Mouse (Mus musculus) intestine, embryonic 15.5 days (tissue): Measurements from ENCODE around the gene Bcl7a. TPM values are rescaled to one million over a fixed set of nuclear protein-coding genes. Genes with fewer than 3 reads are reported as not detected.

Source experiments
- ATAC-seq: fragments of 200-750 bp; cut with Nextera tagmentation; 2 replicates; pipeline ENCODE4 v1.8.0; 2017; ENCODE audit warnings: moderate TSS enrichment, moderate library complexity
- H3K27ac ChIP-seq: fragments of 300-500 bp; sonication (generic); 2 replicates; pipeline ENCODE4 v1.5.1; 2015; ENCODE audit warnings: mild to moderate bottlenecking, inconsistent platforms
- H3K27me3 ChIP-seq: fragments of 300-500 bp; sonication (generic); replicated peaks from 2 replicates; pipeline ENCODE4 v1.6.1; 2015; ENCODE audit warnings: inconsistent platforms
- H3K36me3 ChIP-seq: fragments of 300-500 bp; sonication (generic); 2 replicates; pipeline ENCODE4 v1.6.1; 2015; ENCODE audit warnings: inconsistent platforms
- H3K4me1 ChIP-seq: fragments of 300-500 bp; sonication (generic); replicated peaks from 2 replicates; pipeline ENCODE4 v1.6.1; 2015; ENCODE audit warnings: inconsistent platforms
- H3K4me2 ChIP-seq: fragments of 300-500 bp; sonication (generic); replicated peaks from 2 replicates; pipeline ENCODE4 v1.6.1; 2015; ENCODE audit warnings: mild to moderate bottlenecking, inconsistent platforms
- H3K4me3 ChIP-seq: fragments of 300-500 bp; sonication (generic); replicated peaks from 2 replicates; pipeline ENCODE4 v1.5.1; 2015; ENCODE audit warnings: inconsistent platforms
- H3K9ac ChIP-seq: fragments of 300-500 bp; sonication (generic); 2 replicates; pipeline ENCODE4 v1.6.1; 2015; ENCODE audit warnings: inconsistent platforms
- H3K9me3 ChIP-seq: fragments of 300-500 bp; sonication (generic); 2 replicates; pipeline ENCODE4 v1.6.1; 2016; ENCODE audit warnings: inconsistent platforms
- WGBS: fragments of 180-500 bp; shearing (Covaris S2); methylation state at CpG from one replicate; pipeline ENCODE4 v1.1.7; 2015; 5-methylcytosine and 5-hydroxymethylcytosine counted together
- polyA plus RNA-seq: library from polyadenylated mRNA; unstranded; fragments of >200 nt; fragmentation: Nextera tagmentation; extraction: Ambion mirVana; gene quantifications from 2 replicates; pipeline ENCODE4 v1.2.1, GENCODE M21; 2015

Gene Bcl7a
- 15.9 and 16.4 TPM in 2 replicates for polyA plus RNA-seq

- H3K27me3 ChIP-seq = no peaks in the 10 kb centered on the region
- H3K9me3 ChIP-seq = no peaks in the 10 kb centered on the region
- peaks cover 17% of the 10 kb centered on the region for H3K4me1 ChIP-seq
- peak; percentile 87 for ATAC-seq
- WGBS = under 1% methylated on average over 69 of the region's 69 CpGs
- no peaks in the 10 kb centered on the region for H3K36me3 ChIP-seq
- H3K4me2 ChIP-seq = peak within 1 kb of the TSS; percentile 89
- peak within 1 kb of the TSS; percentile 84 for H3K4me3 ChIP-seq
- peak within 1 kb of the TSS; percentile 97 for H3K27ac ChIP-seq
- H3K9ac ChIP-seq = peak within 1 kb of the TSS; percentile 94
Measured at GRCm38 (mm10) chr5:123343707-123344627, at the start of gene Bcl7a. TSS of gene Bcl7a (plus strand) at chr5:123343834.

DNA sequence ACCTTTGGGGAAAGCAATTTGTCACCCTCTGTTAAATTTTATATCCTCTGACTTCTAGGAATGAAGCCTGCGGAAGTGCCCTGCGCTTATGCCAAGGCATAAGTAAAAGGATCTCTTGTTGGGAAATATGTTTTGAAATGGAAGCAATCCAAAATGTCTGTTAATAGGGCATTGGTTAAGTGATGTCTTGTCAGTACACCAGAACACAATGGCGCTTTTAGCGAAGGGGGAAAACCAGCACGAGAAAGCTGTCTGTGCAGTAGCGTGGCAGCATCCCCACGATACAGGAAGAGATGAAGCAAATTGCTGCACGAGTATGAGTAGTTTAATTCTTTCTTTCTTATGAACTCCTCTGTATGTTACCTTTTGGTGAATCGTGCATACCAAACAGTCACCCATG lies 49.0 kb upstream of the Bcl7a start:
- WGBS = 77% methylated on average over 9 of the region's 9 CpGs
- no peak overlapping the region for H3K4me3 ChIP-seq
- H3K27ac ChIP-seq = no peak overlapping the region
- no peak overlapping the region for H3K4me2 ChIP-seq
- no peaks in the 10 kb centered on the region for H3K9me3 ChIP-seq
- no peak overlapping the region for H3K9ac ChIP-seq
- no peaks in the 10 kb centered on the region for H3K27me3 ChIP-seq
- no peaks in the 10 kb centered on the region for H3K36me3 ChIP-seq
- no peak for ATAC-seq
- no peaks in the 10 kb centered on the region for H3K4me1 ChIP-seq

GRCm38 (mm10) chr5:123296224-123296806 lies 47.3 kb upstream of the Bcl7a start:
- 68% methylated on average over 12 of the region's 12 CpGs for WGBS
- no peak overlapping the region for H3K27ac ChIP-seq
- no peaks in the 10 kb centered on the region; the same call in 1 of the 2 replicates for H3K4me1 ChIP-seq
- ATAC-seq = no peak
- H3K36me3 ChIP-seq = no peaks in the 10 kb centered on the region
- no peaks in the 10 kb centered on the region for H3K27me3 ChIP-seq
- no peak overlapping the region for H3K4me2 ChIP-seq
- H3K4me3 ChIP-seq = no peak overlapping the region
- no peaks in the 10 kb centered on the region for H3K9me3 ChIP-seq
- H3K9ac ChIP-seq = no peak overlapping the region

DNA sequence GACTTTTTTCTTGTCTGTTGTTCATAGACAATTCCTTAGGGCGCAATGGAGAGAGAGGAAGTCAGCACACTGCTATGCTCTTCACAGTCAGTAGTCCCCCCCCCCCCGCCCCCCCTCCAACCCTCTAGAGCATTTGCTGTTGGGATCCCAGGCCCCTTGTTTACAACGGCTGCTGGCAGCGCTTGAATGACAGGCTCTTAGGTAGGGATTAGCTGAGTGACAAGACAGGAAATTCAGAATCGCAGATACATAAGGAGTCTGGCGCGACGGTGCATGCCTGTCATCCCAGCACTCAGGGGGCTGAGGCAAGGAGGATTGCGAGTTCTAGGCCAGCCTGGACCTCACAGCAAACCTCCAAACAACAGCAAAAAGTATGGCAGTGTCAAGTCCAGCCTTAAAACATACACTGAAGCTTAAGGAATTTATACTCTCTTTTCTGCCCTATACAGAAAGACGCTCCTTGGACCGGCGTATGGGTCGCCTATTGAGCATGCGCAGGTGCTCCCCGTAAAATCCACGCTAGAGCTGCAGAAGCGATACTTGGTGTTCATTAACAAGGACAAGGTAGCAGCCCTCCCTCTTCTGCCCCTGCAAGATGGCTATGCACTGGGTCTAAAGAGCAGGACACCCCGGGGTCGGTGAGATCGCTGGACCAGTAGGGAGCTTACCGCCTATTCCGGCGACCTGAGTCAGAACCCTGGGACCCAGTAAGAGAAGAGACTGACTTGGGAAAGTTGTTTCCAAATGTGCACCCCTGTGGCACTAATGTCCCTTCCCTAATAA lies 46.5 kb upstream of the Bcl7a start:
- H3K27ac ChIP-seq = no peak overlapping the region
- no peak for ATAC-seq
- no peak overlapping the region for H3K4me2 ChIP-seq
- H3K27me3 ChIP-seq = no peaks in the 10 kb centered on the region
- no peaks in the 10 kb centered on the region for H3K9me3 ChIP-seq
- H3K4me3 ChIP-seq = no peak overlapping the region
- 58% methylated on average over 23 of the region's 23 CpGs for WGBS
- no peaks in the 10 kb centered on the region; the same call in 1 of the 2 replicates for H3K4me1 ChIP-seq
- H3K36me3 ChIP-seq = no peaks in the 10 kb centered on the region
- H3K9ac ChIP-seq = no peak overlapping the region

- no peaks in the 10 kb centered on the region for H3K27me3 ChIP-seq
- no peak overlapping the region for H3K4me3 ChIP-seq
- H3K27ac ChIP-seq = no peak overlapping the region
- H3K4me1 ChIP-seq = no peaks in the 10 kb centered on the region; the same call in 1 of the 2 replicates
- H3K36me3 ChIP-seq = no peaks in the 10 kb centered on the region
- no peaks in the 10 kb centered on the region for H3K9me3 ChIP-seq
- no peak overlapping the region for H3K4me2 ChIP-seq
- WGBS = 73% methylated on average over 7 of the region's 7 CpGs
- H3K9ac ChIP-seq = no peak overlapping the region
- no peak for ATAC-seq
Measured at GRCm38 (mm10) chr5:123297830-123298229, 45.8 kb upstream of the Bcl7a start.

DNA sequence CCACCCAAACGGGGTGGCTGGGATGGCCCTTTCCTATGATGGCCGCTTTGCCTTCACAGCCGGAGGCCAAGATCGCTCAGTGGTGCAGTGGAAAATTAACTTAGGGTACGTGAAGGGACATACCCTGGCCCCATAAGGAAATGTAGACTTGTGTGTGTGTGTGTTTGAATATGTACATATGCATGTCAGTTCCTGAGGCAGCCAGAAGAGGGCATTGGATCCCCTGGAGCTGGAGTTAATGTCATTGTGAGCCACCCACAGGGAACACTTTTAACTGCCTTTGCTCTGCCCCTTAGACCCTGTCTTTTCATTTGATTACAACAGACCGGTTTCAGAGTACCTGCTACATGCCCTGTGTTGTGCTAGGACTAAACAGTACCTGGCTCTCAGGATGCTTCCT lies 45.1 kb upstream of the Bcl7a start:
- WGBS = 90% methylated on average over 6 of the region's 6 CpGs
- no peaks in the 10 kb centered on the region for H3K36me3 ChIP-seq
- no peak for ATAC-seq

DNA sequence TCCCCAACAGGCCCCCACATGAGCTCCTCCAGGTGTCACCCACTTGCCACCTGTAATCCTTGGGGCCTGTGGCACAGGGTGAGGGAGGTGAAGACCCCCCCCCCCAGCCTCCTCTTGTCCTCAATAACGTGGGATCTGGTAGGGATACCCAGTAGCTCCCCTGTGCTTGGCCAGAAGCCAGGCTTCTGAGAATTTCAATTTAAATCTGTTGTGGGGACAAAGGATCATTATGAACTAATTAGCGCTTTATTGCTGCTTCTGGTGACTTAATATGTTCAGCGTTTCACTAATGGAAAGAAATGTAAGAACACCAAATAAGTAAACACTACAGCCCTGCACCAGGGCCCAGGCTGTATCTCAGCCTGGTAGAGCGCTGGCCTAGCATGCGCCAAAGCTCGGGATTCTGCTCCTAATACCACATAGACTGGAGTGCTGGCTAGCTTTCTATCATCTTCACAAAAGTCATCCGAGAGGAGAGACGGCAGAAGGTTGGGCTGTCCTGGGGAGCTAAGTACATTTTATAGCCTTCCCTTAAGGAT lies 43.1 kb upstream of the Bcl7a start:
- Histone ChIP-seq H3K4me3 (no peak overlapping the region), H3K27ac (no peak overlapping the region), H3K9ac (no peak overlapping the region), H3K4me2 (no peak overlapping the region), H3K9me3 (no peaks in the 10 kb centered on the region), H3K36me3 (no peaks in the 10 kb centered on the region), H3K4me1 (no peaks in the 10 kb centered on the region; the same call in 1 of the 2 replicates), H3K27me3 (no peaks in the 10 kb centered on the region)
- 67% methylated on average over 8 of the region's 8 CpGs for WGBS
- ATAC-seq = no peak

More for the DNA sequence above, 45.1 kb upstream of the Bcl7a start:
- Histone ChIP-seq H3K4me2 (no peak overlapping the region), H3K4me1 (no peaks in the 10 kb centered on the region; the same call in 1 of the 2 replicates), H3K9ac (no peak overlapping the region), H3K27me3 (no peaks in the 10 kb centered on the region), H3K27ac (no peak overlapping the region), H3K9me3 (no peaks in the 10 kb centered on the region), H3K4me3 (no peak overlapping the region)

DNA sequence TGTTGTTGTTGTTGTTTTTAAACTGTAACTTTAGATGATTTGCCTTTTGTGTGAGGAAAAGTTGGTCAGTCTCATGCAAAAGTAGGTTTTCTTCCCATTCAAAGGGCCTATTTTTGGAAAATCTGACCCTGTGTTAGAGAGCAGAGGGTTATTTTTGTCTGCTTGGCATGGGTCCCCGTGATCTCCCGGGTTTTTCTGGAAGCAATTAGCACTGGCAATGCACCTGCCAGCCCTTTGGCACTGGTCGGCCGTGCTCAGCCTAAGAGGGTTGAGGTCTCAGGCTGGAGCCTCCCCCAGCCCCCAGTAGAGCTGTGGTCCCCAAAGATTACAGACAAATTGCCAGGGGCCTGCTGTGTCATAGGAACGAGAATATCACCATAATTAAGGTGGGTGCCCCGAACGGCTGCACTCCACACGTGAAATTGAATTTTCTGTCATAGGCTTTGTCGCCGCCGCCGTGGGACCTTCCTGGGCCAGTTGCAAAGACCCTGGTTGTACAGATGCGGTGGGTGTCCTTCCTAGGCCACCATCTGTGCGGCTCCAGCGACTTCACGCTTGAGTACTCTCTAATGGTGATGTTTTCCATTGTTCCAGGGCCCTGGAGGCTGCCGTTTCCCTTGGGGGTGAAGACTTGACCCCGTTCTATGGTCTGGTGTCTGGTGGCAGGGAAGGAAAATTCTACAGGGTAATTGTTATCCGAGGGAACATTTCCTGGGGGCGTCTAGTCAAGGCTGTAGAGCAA lies 41.7 kb upstream of the Bcl7a start:
- Histone ChIP-seq H3K4me1 (no peaks in the 10 kb centered on the region; the same call in 1 of the 2 replicates), H3K4me3 (no peak overlapping the region), H3K9ac (no peak overlapping the region), H3K4me2 (no peak overlapping the region), H3K27ac (no peak overlapping the region), H3K9me3 (no peaks in the 10 kb centered on the region), H3K36me3 (no peaks in the 10 kb centered on the region), H3K27me3 (no peaks in the 10 kb centered on the region)
- WGBS = 72% methylated on average over 20 of the region's 20 CpGs
- ATAC-seq = no peak

DNA sequence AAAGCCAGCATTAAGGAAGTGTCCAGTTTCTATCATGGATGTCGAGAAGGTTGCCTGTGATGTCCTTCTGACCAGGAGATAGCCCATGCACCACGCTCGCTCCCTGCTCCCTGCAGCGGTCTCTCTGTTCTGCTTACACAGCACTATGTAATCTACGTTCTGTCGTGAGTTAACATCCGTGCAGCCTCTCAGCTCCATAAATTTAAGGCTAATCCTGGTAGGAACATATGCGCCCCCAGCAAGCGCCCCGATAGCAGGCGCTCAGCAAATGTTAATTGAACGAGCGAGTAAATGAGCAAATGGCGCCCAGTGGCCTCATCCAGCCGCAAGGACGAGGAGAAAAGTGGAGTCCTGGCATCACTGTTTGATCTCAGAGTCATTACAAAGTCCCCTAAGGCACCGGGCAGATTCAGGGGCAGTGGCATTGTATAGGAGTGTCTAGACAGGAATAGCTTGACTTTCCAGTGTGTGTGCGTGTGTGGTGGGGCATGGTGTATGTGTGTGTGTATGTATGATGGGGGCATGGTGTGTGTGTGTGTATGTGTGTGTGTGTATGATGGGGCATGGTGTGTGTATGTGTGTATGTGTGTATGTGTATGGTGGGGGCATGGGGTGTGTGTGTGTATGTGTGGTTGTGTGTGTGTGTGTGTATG lies 35.9 kb upstream of the Bcl7a start:
- no peak overlapping the region for H3K4me3 ChIP-seq
- H3K9me3 ChIP-seq = no peaks in the 10 kb centered on the region
- H3K27me3 ChIP-seq = no peaks in the 10 kb centered on the region
- ATAC-seq = no peak
- no peak overlapping the region for H3K9ac ChIP-seq
- no peak overlapping the region for H3K4me2 ChIP-seq
- H3K27ac ChIP-seq = no peak overlapping the region
- WGBS = 72% methylated on average over 18 of the region's 18 CpGs
- no peaks in the 10 kb centered on the region for H3K36me3 ChIP-seq
- peaks cover 6% of the 10 kb centered on the region; the same call in 1 of the 2 replicates for H3K4me1 ChIP-seq

- Histone ChIP-seq H3K9ac (no peak overlapping the region), H3K9me3 (no peaks in the 10 kb centered on the region), H3K4me2 (peak overlapping the region; percentile 6; the same call in 1 of the 2 replicates), H3K36me3 (no peaks in the 10 kb centered on the region), H3K27me3 (no peaks in the 10 kb centered on the region), H3K4me1 (peaks cover 6% of the 10 kb centered on the region; the same call in 1 of the 2 replicates), H3K27ac (peak overlapping the region; percentile 25; the same call in 1 of the 2 replicates), H3K4me3 (no peak overlapping the region)
- peak; percentile 41 for ATAC-seq
- WGBS = 25% methylated on average over 10 of the region's 10 CpGs
Measured at GRCm38 (mm10) chr5:123309816-123310215, 33.8 kb upstream of the Bcl7a start.

- Histone ChIP-seq H3K4me2 (0 out of 2 replicates have a peak overlapping the region, but pooled peaks have one; percentile 6), H3K27me3 (no peaks in the 10 kb centered on the region), H3K36me3 (no peaks in the 10 kb centered on the region), H3K27ac (peak overlapping the region; percentile 25; the same call in 1 of the 2 replicates), H3K4me1 (peaks cover 6% of the 10 kb centered on the region; the same call in 1 of the 2 replicates), H3K9ac (no peak overlapping the region), H3K9me3 (no peaks in the 10 kb centered on the region), H3K4me3 (no peak overlapping the region)
- whole genome bisulfite sequencing = 48% methylated on average over 7 of the region's 7 CpGs
- peak; percentile 12; the same call in 1 of the 2 replicates for ATAC-seq
Measured at GRCm38 (mm10) chr5:123310221-123310620, 33.4 kb upstream of the Bcl7a start.
